Mouse (Mus musculus) midbrain, embryonic 13.5 days (tissue): ENCODE measurements around the gene Arf1. TPM values are rescaled to one million over a fixed set of nuclear protein-coding genes. Genes with fewer than 3 reads are reported as not detected.
A peak's percentile ranks its signal among the peaks of the same experiment; 100 is the strongest.

Experiments used
- ATAC-seq: fragments of 200-750 bp; cut with Nextera tagmentation; 2 replicates; pipeline ENCODE4 v1.8.0; 2017; ENCODE audit warnings: mild to moderate bottlenecking, moderate TSS enrichment, moderate library complexity
- H3K27ac ChIP-seq: fragments of 300-500 bp; sonication (generic); 2 replicates; pipeline ENCODE4 v1.5.1; 2015; ENCODE audit warnings: inconsistent platforms, mild to moderate bottlenecking, moderate library complexity
- H3K27me3 ChIP-seq: fragments of 300-500 bp; sonication (generic); 2 replicates; pipeline ENCODE4 v1.6.1; 2015; ENCODE audit warnings: mild to moderate bottlenecking, inconsistent platforms
- H3K36me3 ChIP-seq: fragments of 300-500 bp; sonication (generic); 2 replicates; pipeline ENCODE4 v1.6.1; 2015; ENCODE audit warnings: mild to moderate bottlenecking, inconsistent platforms
- H3K4me1 ChIP-seq: fragments of 300-500 bp; sonication (generic); replicated peaks from 2 replicates; pipeline ENCODE4 v1.6.1; 2015; ENCODE audit warnings: inconsistent platforms
- H3K4me2 ChIP-seq: fragments of 300-500 bp; sonication (generic); replicated peaks from 2 replicates; pipeline ENCODE4 v1.6.1; 2015; ENCODE audit warnings: moderate library complexity, mild to moderate bottlenecking, inconsistent platforms
- H3K4me3 ChIP-seq: fragments of 300-500 bp; sonication (generic); replicated peaks from 2 replicates; pipeline ENCODE4 v1.5.1; 2015; ENCODE audit warnings: mild to moderate bottlenecking, inconsistent platforms
- H3K9ac ChIP-seq: fragments of 300-500 bp; sonication (generic); replicated peaks from 2 replicates; pipeline ENCODE4 v1.6.1; 2015; ENCODE audit warnings: mild to moderate bottlenecking, inconsistent platforms
- H3K9me3 ChIP-seq: fragments of 300-500 bp; sonication (generic); 2 replicates; pipeline ENCODE4 v1.6.1; 2016; ENCODE audit warnings: mild to moderate bottlenecking, inconsistent platforms
- WGBS: fragments of 180-500 bp; shearing (Covaris S2); methylation state at CpG from one replicate; pipeline ENCODE4 v1.1.7; 2015; 5-methylcytosine and 5-hydroxymethylcytosine counted together
- polyA plus RNA-seq: library from polyadenylated mRNA; unstranded; fragments of >200 nt; fragmentation: Nextera tagmentation; extraction: Ambion mirVana; gene quantifications from 2 replicates; pipeline ENCODE4 v1.2.1, GENCODE M21; 2015

Arf1 gene
- polyA plus RNA-seq, 1 experiment from 2014 or later = 607 TPM

DNA sequence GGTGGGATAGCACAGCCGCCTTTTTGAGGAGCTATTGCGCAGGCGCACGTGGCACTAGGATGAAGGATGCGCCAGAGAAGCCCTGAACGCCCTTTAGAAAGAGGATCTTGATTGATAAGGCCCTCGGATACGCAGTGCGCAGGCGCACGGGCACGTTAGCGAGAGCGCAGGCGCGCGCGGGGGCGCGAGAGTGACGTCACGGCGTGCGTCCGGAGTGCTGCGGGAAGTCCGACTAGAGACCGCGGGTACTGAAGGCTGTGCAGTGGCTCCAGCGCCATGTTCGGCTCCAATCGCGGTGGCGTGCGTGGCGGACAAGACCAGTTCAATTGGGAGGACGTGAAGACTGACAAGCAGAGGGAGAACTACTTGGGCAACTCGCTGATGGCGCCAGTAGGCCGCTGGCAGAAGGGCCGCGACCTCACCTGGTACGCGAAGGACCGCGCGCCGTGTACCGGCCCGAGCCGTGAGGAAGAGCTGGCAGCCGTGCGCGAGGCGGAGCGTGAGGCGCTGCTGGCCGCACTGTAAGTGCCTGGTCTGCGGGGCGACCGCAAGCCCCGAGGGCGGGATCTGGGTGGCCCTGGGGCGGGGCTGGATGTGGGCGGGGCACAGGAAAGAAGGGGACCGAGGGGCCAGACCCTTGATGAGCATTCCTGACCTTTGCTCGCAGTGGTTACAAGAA lies 19.8 kb downstream of the Arf1 start, which contains the start of gene 2310033P09Rik:
TSS of gene 2310033P09Rik (plus strand) at position 169 of the 679 bp plus-strand sequence.
- ATAC-seq = peak; percentile 89
- Histone ChIP-seq H3K4me2 (peak within 1 kb of the TSS; percentile 89), H3K4me3 (peak within 1 kb of the TSS; percentile 93), H3K27me3 (no peaks in the 10 kb centered on the region), H3K36me3 (peaks cover 64% of the 10 kb centered on the region), H3K9ac (peak within 1 kb of the TSS; percentile 91), H3K27ac (peak within 1 kb of the TSS; percentile 89), H3K9me3 (no peaks in the 10 kb centered on the region), H3K4me1 (peaks cover 24% of the 10 kb centered on the region)
- under 1% methylated on average over 67 of the region's 67 CpGs for WGBS

GRCm38 (mm10) chr11:59202081-59202995 lies 25.7 kb downstream of the Arf1 start, which contains the start of gene Mrpl55:
Gene Mrpl55, plus strand, starts transcription at chr11:59202486.
- under 1% methylated on average over 63 of the region's 63 CpGs for WGBS
- H3K36me3 ChIP-seq = peaks cover 22% of the 10 kb centered on the region
- peak; percentile 92 for ATAC-seq
- H3K4me2 ChIP-seq = peak within 1 kb of the TSS; percentile 91
- H3K27me3 ChIP-seq = 0 out of 2 replicates have a peak, but pooled peaks cover 3% of the 10 kb centered on the region
- H3K4me1 ChIP-seq = peaks cover 17% of the 10 kb centered on the region
- peak within 1 kb of the TSS; percentile 88 for H3K4me3 ChIP-seq
- no peaks in the 10 kb centered on the region for H3K9me3 ChIP-seq
- H3K9ac ChIP-seq = peak within 1 kb of the TSS; percentile 88
- H3K27ac ChIP-seq = peak within 1 kb of the TSS; percentile 45

DNA sequence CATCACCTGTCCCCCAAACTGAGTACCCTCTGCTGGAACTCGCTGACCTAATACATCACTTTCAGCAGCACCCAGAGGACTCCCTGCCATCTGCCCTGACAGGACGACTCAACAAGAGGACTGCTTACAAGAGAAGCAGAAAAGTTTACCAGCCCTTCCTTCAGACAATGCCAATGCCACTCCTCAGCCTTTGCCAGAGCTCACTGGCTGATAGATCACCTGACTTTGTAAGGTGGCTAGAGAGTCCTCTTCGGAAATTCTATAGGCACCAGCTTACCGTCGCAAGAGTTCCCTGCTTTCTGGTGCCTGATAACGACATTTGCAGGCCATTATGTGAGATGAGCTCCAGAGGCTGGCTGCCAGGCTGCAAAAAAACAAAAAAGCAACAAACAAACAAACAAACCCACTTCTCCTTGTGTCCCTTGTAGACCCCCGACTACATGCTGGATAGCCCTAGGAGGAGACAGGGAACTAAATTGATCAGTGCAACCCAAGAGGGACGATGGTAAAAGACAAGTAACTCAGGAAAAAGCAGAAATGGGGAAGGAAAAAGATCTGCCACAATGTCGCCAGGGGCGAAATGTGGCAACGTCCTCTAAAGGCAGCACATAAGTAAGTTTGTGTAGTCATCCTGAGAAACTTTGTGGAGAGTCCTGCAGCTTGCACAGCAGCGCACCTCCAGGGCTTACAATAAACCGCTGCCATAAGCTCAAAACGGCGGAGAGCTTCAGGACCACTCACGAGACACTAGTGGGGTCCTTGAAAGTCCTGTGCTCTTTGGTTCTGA lies 26.7 kb downstream of the Arf1 start:
- peak; percentile 13; the same call in 1 of the 2 replicates for ATAC-seq
- Histone ChIP-seq H3K4me2 (peak overlapping the region; percentile 91), H3K27me3 (0 out of 2 replicates have a peak, but pooled peaks cover 3% of the 10 kb centered on the region), H3K27ac (no peak overlapping the region), H3K4me3 (peak overlapping the region; percentile 88), H3K9me3 (no peaks in the 10 kb centered on the region), H3K4me1 (peaks cover 17% of the 10 kb centered on the region), H3K36me3 (peaks cover 22% of the 10 kb centered on the region), H3K9ac (peak overlapping the region; percentile 88)
- 35% methylated on average over 16 of the region's 16 CpGs for WGBS

DNA sequence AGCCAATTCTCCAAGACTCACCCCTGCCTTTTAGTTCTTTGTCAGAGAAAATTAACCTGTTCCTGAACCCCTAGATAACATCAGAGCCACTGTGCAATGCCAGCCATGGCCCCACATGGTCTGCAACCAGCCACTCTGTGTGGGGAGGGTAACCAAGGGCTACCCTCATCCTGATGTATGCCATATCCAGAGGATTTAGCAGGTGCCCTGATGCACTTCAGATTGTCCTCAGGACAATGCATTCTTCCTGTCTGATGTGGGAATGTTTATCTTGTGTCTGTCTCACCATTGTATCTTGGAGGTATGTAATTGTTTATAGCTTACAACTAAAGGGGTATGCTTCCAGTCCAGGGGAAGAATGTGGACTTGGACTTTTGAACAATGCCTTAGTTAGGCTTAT lies 31.8 kb downstream of the Arf1 start:
- H3K4me1 ChIP-seq = peaks cover 3% of the 10 kb centered on the region
- H3K4me3 ChIP-seq = no peak overlapping the region
- H3K27ac ChIP-seq = no peak overlapping the region
- no peaks in the 10 kb centered on the region for H3K9me3 ChIP-seq
- 0 out of 2 replicates have a peak, but pooled peaks cover 3% of the 10 kb centered on the region for H3K27me3 ChIP-seq
- ATAC-seq = no peak
- no peak overlapping the region for H3K4me2 ChIP-seq
- no peak overlapping the region for H3K9ac ChIP-seq
- H3K36me3 ChIP-seq = no peaks in the 10 kb centered on the region

GRCm38 (mm10) chr11:59192059-59192386 lies 36.0 kb downstream of the Arf1 start, which contains the start of gene Guk1:
Gene Guk1, minus strand, starts transcription at chr11:59192212.
- WGBS = 4% methylated on average over 16 of the region's 16 CpGs
- peak; percentile 40 for ATAC-seq
- H3K27me3 ChIP-seq = no peaks in the 10 kb centered on the region
- H3K4me3 ChIP-seq = peak within 1 kb of the TSS; percentile 51
- no peaks in the 10 kb centered on the region for H3K9me3 ChIP-seq
- 0 out of 2 replicates have a peak, but pooled peaks cover 4% of the 10 kb centered on the region for H3K36me3 ChIP-seq
- peak within 1 kb of the TSS; percentile 71 for H3K9ac ChIP-seq
- H3K4me2 ChIP-seq = peak within 1 kb of the TSS; percentile 62
- H3K4me1 ChIP-seq = peaks cover 30% of the 10 kb centered on the region
- peak within 1 kb of the TSS; percentile 85 for H3K27ac ChIP-seq

DNA sequence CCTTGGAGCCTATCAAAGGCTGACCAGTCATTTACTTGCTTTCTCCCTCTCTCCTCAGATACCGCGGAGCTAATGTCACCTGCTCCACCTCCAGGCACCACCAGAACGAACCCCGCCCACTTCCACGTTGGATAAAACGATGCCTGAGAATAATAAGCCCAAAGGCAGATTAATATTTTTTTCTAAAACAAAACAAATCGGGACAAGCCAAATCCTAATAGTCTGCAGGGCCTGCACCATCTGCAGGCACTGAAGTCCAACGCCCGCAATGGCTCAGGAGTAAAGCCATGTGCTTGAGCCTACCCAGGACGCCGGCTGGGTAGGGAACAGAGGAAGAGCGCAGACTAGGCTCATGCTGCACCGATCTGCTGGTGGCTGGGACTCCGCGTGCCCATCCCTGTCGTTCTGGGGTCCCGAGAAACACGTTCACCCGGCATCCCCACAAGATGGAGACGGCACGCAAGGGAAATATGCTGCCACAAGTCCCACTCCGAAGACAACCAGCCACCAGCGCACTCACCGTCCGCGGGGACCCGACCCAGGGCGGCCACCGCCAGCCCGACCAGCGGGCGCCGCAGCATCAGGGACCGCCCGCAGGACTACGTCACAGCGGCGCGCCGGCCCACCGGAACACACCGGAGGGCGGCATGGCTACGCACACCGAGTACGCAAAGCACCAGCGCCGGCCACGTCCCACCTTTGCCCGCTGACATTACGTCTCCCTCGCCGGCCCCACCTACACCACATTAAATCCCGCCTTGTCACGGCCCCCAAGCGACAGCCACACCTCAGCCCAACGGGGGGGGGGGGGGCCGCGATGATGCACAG lies 36.6 kb downstream of the Arf1 start:
- H3K27me3 ChIP-seq = no peaks in the 10 kb centered on the region
- peak overlapping the region; percentile 51 for H3K4me3 ChIP-seq
- peak overlapping the region; percentile 62 for H3K4me2 ChIP-seq
- no peaks in the 10 kb centered on the region for H3K9me3 ChIP-seq
- ATAC-seq = peak; percentile 96
- H3K9ac ChIP-seq = peak overlapping the region; percentile 71
- peaks cover 8% of the 10 kb centered on the region for H3K36me3 ChIP-seq
- peak overlapping the region; percentile 85 for H3K27ac ChIP-seq
- WGBS = under 1% methylated on average over 53 of the region's 59 CpGs
- peaks cover 30% of the 10 kb centered on the region for H3K4me1 ChIP-seq

DNA sequence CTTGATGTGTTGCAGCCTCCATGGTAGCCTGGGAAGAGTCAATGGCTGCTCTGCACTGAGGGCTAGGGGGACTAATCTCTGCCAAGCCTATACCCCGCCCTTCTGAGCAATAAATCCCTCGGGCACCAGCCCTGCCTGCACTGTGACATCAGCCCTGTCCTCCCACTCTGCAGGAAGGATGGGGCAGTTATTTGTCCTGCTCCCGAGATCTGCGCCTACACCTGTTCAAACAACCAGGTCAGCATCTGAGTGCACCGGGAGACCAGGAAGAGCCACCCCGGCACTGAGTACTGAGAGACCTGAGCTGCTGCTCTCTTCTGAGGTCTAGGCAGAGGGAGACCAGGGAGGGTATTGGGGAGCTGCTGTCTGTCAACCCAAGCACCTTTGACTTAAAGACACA lies 40.4 kb downstream of the Arf1 start:
- H3K27me3 ChIP-seq = no peaks in the 10 kb centered on the region
- no peak overlapping the region for H3K27ac ChIP-seq
- no peak for ATAC-seq
- WGBS = 88% methylated on average over 6 of the region's 6 CpGs
- H3K4me2 ChIP-seq = no peak overlapping the region
- H3K4me3 ChIP-seq = no peak overlapping the region
- H3K36me3 ChIP-seq = peaks cover 44% of the 10 kb centered on the region
- H3K9me3 ChIP-seq = no peaks in the 10 kb centered on the region
- H3K9ac ChIP-seq = 0 out of 2 replicates have a peak overlapping the region, but pooled peaks have one; percentile 11
- peaks cover 30% of the 10 kb centered on the region for H3K4me1 ChIP-seq

GRCm38 (mm10) chr11:59185490-59185889 lies 42.6 kb downstream of the Arf1 start:
- Histone ChIP-seq H3K27ac (no peak overlapping the region), H3K4me3 (no peak overlapping the region), H3K9me3 (no peaks in the 10 kb centered on the region), H3K36me3 (peaks cover 46% of the 10 kb centered on the region), H3K27me3 (peaks cover 4% of the 10 kb centered on the region; the same call in 1 of the 2 replicates), H3K9ac (no peak overlapping the region), H3K4me1 (peaks cover 24% of the 10 kb centered on the region), H3K4me2 (no peak overlapping the region)
- ATAC-seq = no peak
- WGBS = 81% methylated on average over 5 of the region's 5 CpGs

DNA sequence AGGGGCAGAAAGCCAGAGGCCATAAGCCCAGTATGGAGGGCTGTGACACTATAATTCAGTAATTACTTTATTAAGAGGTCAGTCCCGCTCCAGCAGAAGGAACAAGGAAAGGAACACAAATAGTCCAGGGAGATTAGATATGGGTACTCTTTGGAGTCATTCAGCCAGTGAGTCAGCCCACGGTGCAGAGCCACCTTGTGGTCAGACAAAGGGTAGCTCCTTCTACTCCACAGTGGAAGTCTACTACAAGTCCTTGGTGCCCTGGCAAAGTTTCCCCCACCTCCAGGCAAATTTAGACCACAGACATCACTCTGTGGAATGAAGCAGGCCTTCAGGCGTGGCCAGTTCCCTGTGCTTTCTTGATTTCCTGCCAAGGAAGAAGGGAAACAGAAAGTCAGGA lies 44.2 kb downstream of the Arf1 start:
- H3K9ac ChIP-seq = no peak overlapping the region
- peaks cover 11% of the 10 kb centered on the region for H3K27me3 ChIP-seq
- 0 out of 2 replicates have a peak, but pooled peaks have one; percentile 40 for ATAC-seq
- peaks cover 46% of the 10 kb centered on the region for H3K36me3 ChIP-seq
- peaks cover 8% of the 10 kb centered on the region for H3K4me1 ChIP-seq
- H3K27ac ChIP-seq = no peak overlapping the region
- H3K9me3 ChIP-seq = no peaks in the 10 kb centered on the region
- 30% methylated on average over 3 of the region's 3 CpGs for WGBS
- H3K4me3 ChIP-seq = no peak overlapping the region
- no peak overlapping the region for H3K4me2 ChIP-seq

DNA sequence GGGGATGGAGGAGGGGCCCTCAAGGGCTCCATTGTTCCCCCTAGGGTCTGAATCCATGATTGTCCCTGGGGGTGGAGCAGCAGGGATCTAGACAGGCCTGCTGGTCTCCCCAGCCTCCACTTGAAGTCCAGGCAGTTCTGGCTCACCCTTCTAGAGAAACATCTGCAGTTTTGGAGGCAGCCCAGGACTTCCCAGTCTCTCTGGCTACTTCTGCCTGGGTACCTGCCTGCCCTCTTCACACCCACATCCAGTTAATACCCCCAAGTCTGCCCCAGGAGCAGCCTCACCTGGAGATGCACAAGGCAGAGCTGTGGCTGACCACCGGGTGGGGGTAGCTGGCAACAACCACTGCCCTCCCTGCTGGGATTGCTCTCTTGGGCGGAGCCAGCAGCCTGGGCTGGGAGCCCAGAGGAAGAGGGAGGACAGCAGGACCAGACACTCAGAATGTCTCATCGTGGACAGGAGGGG lies 45.2 kb downstream of the Arf1 start, which contains the start of gene Gjc2:
TSS of gene Gjc2 (minus strand) at position 350 of the 468 bp plus-strand sequence.
- H3K9ac ChIP-seq = no peak within 1 kb of the TSS; the same call in 1 of the 2 replicates
- 37% methylated on average over 3 of the region's 3 CpGs for WGBS
- no peak within 1 kb of the TSS for H3K27ac ChIP-seq
- H3K4me3 ChIP-seq = no peak within 1 kb of the TSS
- no peak for ATAC-seq
- H3K4me2 ChIP-seq = no peak within 1 kb of the TSS
- H3K4me1 ChIP-seq = no peaks in the 10 kb centered on the region
- H3K27me3 ChIP-seq = peaks cover 21% of the 10 kb centered on the region
- H3K36me3 ChIP-seq = peaks cover 46% of the 10 kb centered on the region
- no peaks in the 10 kb centered on the region for H3K9me3 ChIP-seq
